Mouse (Mus musculus) stomach, embryonic 16.5 days (tissue): ENCODE results near the gene Hist1h2bg. TPM values are rescaled to one million over a fixed set of nuclear protein-coding genes. Genes with fewer than 3 reads are reported as not detected.
"Not testable (repeated sequence)": the region's sequence is repeated elsewhere in the genome, so short reads cannot be mapped to it uniquely, and the experiment has no call there.

Source experiments
- ATAC-seq: fragments of 200-750 bp; cut with Nextera tagmentation; 2 replicates; pipeline ENCODE4 v1.8.0; 2017; ENCODE audit warnings: moderate number of reproducible peaks, moderate TSS enrichment; ENCODE audit not compliant: insufficient read depth, low FRiP score
- H3K27ac ChIP-seq: fragments of 300-500 bp; sonication (generic); 2 replicates; pipeline ENCODE4 v1.5.1; 2014; ENCODE audit warnings: low read length
- H3K27me3 ChIP-seq: fragments of 300-500 bp; sonication (generic); 2 replicates; pipeline ENCODE4 v1.6.1; 2014; ENCODE audit warnings: low read length, control low read depth, mixed read lengths; ENCODE audit not compliant: control insufficient read depth, insufficient read depth
- H3K36me3 ChIP-seq: fragments of 300-500 bp; sonication (generic); 2 replicates; pipeline ENCODE4 v1.6.1; 2014; ENCODE audit warnings: low read length; ENCODE audit not compliant: control insufficient read depth, insufficient read depth
- H3K4me1 ChIP-seq: fragments of 300-500 bp; sonication (generic); 2 replicates; pipeline ENCODE4 v1.6.1; 2014; ENCODE audit warnings: low read length, control low read depth, mixed read lengths; ENCODE audit not compliant: control insufficient read depth, insufficient read depth
- H3K4me2 ChIP-seq: fragments of 300-500 bp; sonication (generic); 2 replicates; pipeline ENCODE4 v1.6.1; 2014; ENCODE audit warnings: low read depth, low read length, mixed read lengths
- H3K4me3 ChIP-seq: fragments of 300-500 bp; sonication (generic); replicated peaks from 2 replicates; pipeline ENCODE4 v1.5.1; 2014; ENCODE audit warnings: mild to moderate bottlenecking, low read length
- H3K9ac ChIP-seq: fragments of 300-500 bp; sonication (generic); 2 replicates; pipeline ENCODE4 v1.6.1; 2014; ENCODE audit warnings: low read length
- H3K9me3 ChIP-seq: fragments of 300-500 bp; sonication (generic); replicated peaks from 2 replicates; pipeline ENCODE4 v1.6.1; 2016; ENCODE audit warnings: low read length, control low read depth; ENCODE audit not compliant: control insufficient read depth
- WGBS: fragments of 180-500 bp; shearing (Covaris S2); extraction: QIAGEN DNeasy Blood & Tissue Kit; methylation state at CpG from one replicate; pipeline ENCODE4 v1.1.7; 2014; 5-methylcytosine and 5-hydroxymethylcytosine counted together
- polyA plus RNA-seq: library from polyadenylated mRNA; unstranded; fragments of >200 nt; fragmentation: Nextera tagmentation; extraction: Ambion mirVana; gene quantifications from 2 replicates; pipeline ENCODE4 v1.2.1, GENCODE M21; 2015

Hist1h2bg gene
- polyA plus RNA-seq, 1 experiment from 2014 or later = 16.8 TPM

DNA sequence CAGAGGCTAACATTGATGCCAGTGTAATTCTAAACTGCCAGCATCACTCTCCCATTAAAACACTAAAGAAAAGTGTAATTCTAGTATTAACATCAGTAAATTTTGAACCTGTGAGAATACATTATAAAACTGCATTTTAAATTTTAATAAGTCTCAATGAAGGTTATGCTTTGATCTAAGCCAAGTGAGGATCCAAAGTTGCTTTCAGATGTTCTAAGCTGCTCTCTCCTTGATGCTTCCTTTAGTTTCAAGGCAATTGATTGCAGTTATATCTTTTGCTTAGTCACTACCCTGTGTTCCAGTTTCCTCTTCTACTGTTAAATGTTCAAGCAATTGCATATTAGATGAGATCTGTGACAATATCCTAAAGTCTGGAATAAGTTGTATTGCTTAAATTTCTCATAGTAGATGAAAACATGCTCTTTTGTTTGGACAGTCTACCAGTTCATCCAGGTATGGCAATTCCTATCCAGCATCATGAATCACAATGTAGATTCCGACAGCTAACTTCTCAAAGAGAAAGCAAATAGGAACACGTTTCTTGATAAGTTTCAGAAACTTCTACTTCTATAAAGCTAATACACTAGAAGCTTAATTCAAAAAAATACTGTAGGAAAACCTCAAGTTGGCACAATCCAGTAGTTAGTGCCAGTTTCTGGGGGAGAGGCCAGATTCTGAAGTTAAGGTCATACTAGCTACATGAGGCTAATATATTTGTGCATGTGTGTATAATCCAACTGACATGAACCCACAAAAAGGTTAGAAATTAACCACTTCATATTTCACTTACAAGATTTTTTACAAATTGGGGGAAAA, 1.2 kb downstream of the Hist1h2bg start:
- peak overlapping the region; percentile 54 for H3K4me3 ChIP-seq
- WGBS = 21% methylated on average over 2 of the region's 2 CpGs
- no peaks in the 10 kb centered on the region for H3K9me3 ChIP-seq
- no peaks in the 10 kb centered on the region for H3K27me3 ChIP-seq
- H3K36me3 ChIP-seq = no peaks in the 10 kb centered on the region
- peaks cover 32% of the 10 kb centered on the region for H3K4me1 ChIP-seq
- H3K27ac ChIP-seq = peak overlapping the region; percentile 93
- peak overlapping the region; percentile 75 for H3K4me2 ChIP-seq
- ATAC-seq = no peak
- peak overlapping the region; percentile 62 for H3K9ac ChIP-seq

DNA sequence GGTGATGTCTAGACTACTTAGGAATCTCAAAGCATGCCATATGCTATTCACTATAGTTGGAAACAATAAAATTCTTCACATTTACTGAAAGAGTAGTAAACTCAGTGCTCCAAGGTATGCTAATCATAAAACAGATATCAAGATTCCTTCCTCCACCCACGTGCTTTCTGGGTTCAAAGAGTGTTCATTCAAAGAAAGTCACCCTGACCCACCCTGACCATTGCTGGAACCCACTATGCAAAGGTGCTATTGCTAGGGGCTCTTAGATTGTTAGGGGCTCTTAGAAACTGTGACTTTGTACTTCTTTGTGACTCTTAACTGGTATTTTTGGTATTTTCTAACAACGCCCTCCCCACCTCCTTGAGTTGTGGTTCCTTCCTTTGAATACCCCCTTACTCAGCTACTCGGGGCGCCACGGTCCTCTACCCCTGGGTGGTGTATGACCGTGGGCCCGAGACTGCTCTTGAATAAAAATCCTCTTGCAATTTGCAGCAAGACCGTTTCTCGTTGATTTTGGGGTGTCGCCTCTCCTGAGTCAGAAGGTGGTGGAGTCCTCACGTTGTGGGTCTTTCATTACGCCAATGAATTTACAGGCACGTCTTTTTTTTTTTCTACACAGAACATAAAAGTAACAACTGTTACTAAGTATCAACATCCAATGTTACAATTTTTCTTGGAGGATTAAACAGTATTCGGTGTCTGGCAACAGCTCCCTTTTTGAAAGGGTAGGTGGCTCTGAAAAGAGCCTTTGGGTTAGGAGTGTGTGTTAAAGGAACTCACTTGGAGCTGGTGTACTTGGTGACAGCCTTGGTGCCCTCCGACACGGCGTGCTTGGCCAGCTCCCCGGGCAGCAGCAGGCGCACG, 2.1 kb downstream of the Hist1h2bg start:
- H3K4me1 ChIP-seq = peaks cover 33% of the 10 kb centered on the region
- not testable (repeated sequence) for H3K9me3 ChIP-seq, H3K27me3 ChIP-seq, H3K36me3 ChIP-seq, ATAC-seq
- 6% methylated on average over 17 of the region's 20 CpGs for WGBS
- H3K9ac ChIP-seq = peak overlapping the region; percentile 71
- peak overlapping the region; percentile 54 for H3K4me3 ChIP-seq
- peak overlapping the region; percentile 91 for H3K27ac ChIP-seq
- H3K4me2 ChIP-seq = peak overlapping the region; percentile 75

DNA sequence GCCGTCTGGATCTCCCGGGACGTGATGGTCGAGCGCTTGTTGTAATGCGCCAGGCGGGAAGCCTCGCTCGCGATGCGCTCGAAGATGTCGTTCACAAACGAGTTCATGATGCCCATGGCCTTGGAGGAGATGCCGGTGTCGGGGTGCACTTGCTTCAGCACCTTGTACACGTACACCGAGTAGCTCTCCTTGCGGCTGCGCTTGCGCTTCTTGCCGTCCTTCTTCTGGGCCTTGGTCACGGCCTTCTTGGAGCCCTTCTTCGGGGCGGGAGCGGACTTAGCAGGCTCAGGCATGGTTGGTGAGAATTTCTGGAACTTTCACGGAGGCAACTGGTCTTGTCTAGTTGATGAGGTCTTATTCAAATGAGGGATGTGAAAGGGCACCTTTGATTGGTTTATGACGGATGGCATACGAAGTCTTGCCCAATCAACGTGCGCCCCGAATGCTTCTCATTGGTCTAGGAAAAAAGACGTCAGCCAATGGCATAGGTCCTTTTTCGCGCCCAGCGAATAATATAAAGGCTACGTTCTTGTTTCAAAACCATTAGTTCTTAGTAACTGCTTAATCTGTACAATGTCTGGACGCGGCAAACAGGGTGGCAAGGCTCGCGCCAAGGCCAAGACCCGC, 2.8 kb downstream of the Hist1h2bg start, which contains the start of the genes Hist1h2bf and Hist1h2ad:
TSS of gene Hist1h2bf (minus strand) at position 299 of the 627 bp plus-strand sequence.
TSS of gene Hist1h2ad (plus strand) at position 484 of the 627 bp plus-strand sequence.
- H3K9ac ChIP-seq = peak within 1 kb of the TSS; percentile 71
- peak within 1 kb of the TSS; percentile 54 for H3K4me3 ChIP-seq
- H3K4me1 ChIP-seq = peaks cover 33% of the 10 kb centered on the region
- H3K4me2 ChIP-seq = peak within 1 kb of the TSS; percentile 78
- WGBS = under 1% methylated on average over 22 of the region's 42 CpGs
- peak; percentile 91 for ATAC-seq
- not testable (repeated sequence) for H3K36me3 ChIP-seq, H3K9me3 ChIP-seq, H3K27me3 ChIP-seq
- H3K27ac ChIP-seq = peak within 1 kb of the TSS; percentile 91

DNA sequence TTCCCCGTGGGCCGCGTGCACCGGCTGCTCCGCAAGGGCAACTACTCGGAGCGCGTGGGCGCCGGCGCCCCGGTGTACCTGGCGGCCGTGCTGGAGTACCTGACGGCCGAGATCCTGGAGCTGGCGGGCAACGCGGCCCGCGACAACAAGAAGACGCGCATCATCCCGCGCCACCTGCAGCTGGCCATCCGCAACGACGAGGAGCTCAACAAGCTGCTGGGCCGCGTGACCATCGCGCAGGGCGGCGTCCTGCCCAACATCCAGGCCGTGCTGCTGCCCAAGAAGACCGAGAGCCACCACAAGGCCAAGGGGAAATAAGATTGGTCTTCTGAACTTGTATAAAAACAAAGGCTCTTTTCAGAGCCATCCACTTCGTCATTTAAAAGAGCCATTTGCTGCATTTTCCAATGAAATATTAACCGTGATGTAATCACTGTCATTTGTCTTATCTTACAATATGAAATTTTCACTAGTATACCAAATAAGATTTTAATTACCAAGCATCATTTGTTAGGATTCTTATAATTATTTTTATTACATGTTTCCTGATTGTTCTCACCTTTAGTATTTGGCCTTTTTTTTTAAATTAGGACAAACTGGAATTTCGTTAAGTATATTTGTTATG, 3.5 kb downstream of the Hist1h2bg start:
- H3K9me3 ChIP-seq, H3K27me3 ChIP-seq, H3K36me3 ChIP-seq, ATAC-seq: not testable (repeated sequence)
- H3K27ac ChIP-seq = peak overlapping the region; percentile 80
- peaks cover 33% of the 10 kb centered on the region for H3K4me1 ChIP-seq
- peak overlapping the region; percentile 40 for H3K4me3 ChIP-seq
- H3K9ac ChIP-seq = 0 out of 2 replicates have a peak overlapping the region, but pooled peaks have one; percentile 57
- H3K4me2 ChIP-seq = peak overlapping the region; percentile 78
- under 1% methylated on average over 6 of the region's 39 CpGs for WGBS

DNA sequence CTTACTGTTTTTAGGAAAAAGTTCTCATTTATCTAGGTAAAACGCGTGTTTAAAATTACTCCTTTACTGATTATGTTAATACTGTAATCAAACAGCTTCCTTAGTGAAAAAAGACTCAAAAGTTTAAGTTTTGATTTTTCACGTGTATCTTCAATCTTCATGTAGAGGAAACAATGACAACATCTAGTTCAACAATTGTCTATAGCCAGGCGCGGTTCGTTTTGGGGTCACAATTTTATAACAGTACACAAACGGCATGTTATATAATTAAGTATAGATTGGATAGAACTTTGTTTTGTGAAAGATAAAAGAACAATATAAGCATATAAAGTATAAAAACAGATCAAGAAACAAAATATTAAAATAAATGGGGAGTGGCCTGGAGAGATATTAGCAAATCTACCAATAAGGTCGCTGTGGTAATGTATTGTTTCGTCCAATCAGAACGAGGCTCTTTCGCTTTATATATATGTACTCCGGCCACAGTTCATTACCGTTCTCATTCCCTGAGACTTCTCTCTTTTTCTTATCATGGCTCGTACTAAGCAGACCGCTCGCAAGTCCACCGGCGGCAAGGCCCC, 4.2 kb downstream of the Hist1h2bg start, which contains the start of gene Hist1h3d:
TSS of gene Hist1h3d (plus strand) at position 493 of the 581 bp plus-strand sequence.
- Histone ChIP-seq H3K36me3 (no peaks in the 10 kb centered on the region), H3K4me2 (peak within 1 kb of the TSS; percentile 78), H3K9me3 (no peaks in the 10 kb centered on the region), H3K27ac (peak within 1 kb of the TSS; percentile 90), H3K27me3 (no peaks in the 10 kb centered on the region), H3K4me1 (peaks cover 28% of the 10 kb centered on the region), H3K4me3 (peak within 1 kb of the TSS; percentile 52), H3K9ac (peak within 1 kb of the TSS; percentile 64)
- ATAC-seq = peak; percentile 63
- WGBS = under 1% methylated on average over 18 of the region's 18 CpGs

DNA sequence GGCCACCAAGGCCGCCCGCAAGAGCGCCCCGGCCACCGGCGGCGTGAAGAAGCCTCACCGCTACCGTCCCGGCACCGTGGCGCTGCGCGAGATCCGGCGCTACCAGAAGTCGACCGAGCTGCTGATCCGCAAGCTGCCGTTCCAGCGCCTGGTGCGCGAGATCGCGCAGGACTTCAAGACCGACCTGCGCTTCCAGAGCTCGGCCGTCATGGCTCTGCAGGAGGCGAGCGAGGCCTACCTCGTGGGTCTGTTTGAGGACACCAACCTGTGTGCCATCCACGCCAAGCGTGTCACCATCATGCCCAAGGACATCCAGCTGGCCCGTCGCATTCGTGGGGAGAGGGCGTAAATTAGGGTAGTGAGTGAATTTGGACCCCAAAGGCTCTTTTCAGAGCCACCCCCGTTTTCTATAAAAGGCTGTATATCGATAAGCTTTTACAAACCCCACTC, 4.7 kb downstream of the Hist1h2bg start:
- not testable (repeated sequence) for ATAC-seq, H3K27me3 ChIP-seq, H3K36me3 ChIP-seq, H3K9me3 ChIP-seq
- Histone ChIP-seq H3K27ac (peak overlapping the region; percentile 90), H3K4me2 (peak overlapping the region; percentile 78), H3K9ac (peak overlapping the region; percentile 64), H3K4me1 (peaks cover 30% of the 10 kb centered on the region), H3K4me3 (peak overlapping the region; percentile 52)
- WGBS = 0% methylated on average over 8 of the region's 40 CpGs

GRCm38 (mm10) chr13:23576351-23576881, 5.2 kb downstream of the Hist1h2bg start:
- no peaks in the 10 kb centered on the region for H3K27me3 ChIP-seq
- H3K9me3 ChIP-seq = no peaks in the 10 kb centered on the region
- H3K9ac ChIP-seq = peak overlapping the region; percentile 64
- WGBS = 8% methylated on average over 7 of the region's 7 CpGs
- H3K4me1 ChIP-seq = peaks cover 32% of the 10 kb centered on the region
- H3K36me3 ChIP-seq = no peaks in the 10 kb centered on the region
- peak overlapping the region; percentile 78 for H3K4me2 ChIP-seq
- no peak for ATAC-seq
- peak overlapping the region; percentile 52 for H3K4me3 ChIP-seq
- peak overlapping the region; percentile 90 for H3K27ac ChIP-seq
